32 mouse cellular contexts compared by ENCODE assay signal in genomic region chr15:31427390-31427789, GRCm38 (mm10). TPM values are rescaled to one million over a fixed set of nuclear protein-coding genes. Genes with fewer than 3 reads are reported as not detected.
A peak's percentile ranks its signal among the peaks of the same experiment; 100 is the strongest.
DNase-seq lines count a peak whose midpoint lies in the region; ATAC-seq and TF ChIP-seq lines count a peak whose summit lies in the region.
"Had no signal": no experiment of that assay in that cellular context is flagged by ENCODE, and none has a peak within 500 bp of the region (broad histone marks: within the 10 kb centered on the region; RNA-seq: fewer than 3 reads in every experiment).

No protein-coding gene starts in this region.

- H3K9ac ChIP-seq in heart, adult 2 months (ENCODE audit: low read depth, low read length) = no peak overlapping the region
- H3K9ac ChIP-seq in lung, postnatal 0 days (replicated peaks; ENCODE audit: low read depth) = no peak overlapping the region
- H3K9ac ChIP-seq in stomach, postnatal 0 days (ENCODE audit: low read length) = no peak overlapping the region
- H3K9ac ChIP-seq: embryonic facial prominence, embryonic 15.5 days; forebrain, embryonic 12.5 days; forebrain, postnatal 0 days; heart, embryonic 15.5 days; hindbrain, embryonic 14.5 days; limb, embryonic 13.5 days; neural tube, embryonic 12.5 days had no signal

- TF ChIP-seq CTCF in heart, adult 2 months (IDR thresholded peaks at IDR 0.05) = 0 out of 2 replicates have a peak, but pooled peaks have one; percentile 8
- no peak; the same call in 1 of the 2 replicates for TF ChIP-seq CTCF in left cerebral cortex, adult 2 months (IDR thresholded peaks at IDR 0.05)
- peak; percentile 42; the same call in 1 of the 2 replicates for TF ChIP-seq CTCF in lung, postnatal 0 days (IDR thresholded peaks at IDR 0.05)
- TF ChIP-seq CTCF in stomach, postnatal 0 days (IDR thresholded peaks at IDR 0.05; ENCODE audit: low read depth) = peak; percentile 34

- H3K36me3 ChIP-seq in heart, adult 2 months (ENCODE audit: control insufficient read depth, insufficient read depth, low read length) = no peaks in the 10 kb centered on the region
- H3K36me3 ChIP-seq in lung, postnatal 0 days (ENCODE audit: insufficient read depth, low read length) = no peaks in the 10 kb centered on the region
- no peaks in the 10 kb centered on the region for H3K36me3 ChIP-seq in stomach, postnatal 0 days (ENCODE audit: control insufficient read depth, insufficient read depth, low read length)
- H3K36me3 ChIP-seq: embryonic facial prominence, embryonic 10.5 days; embryonic facial prominence, embryonic 15.5 days; forebrain, embryonic 12.5 days; heart, embryonic 10.5 days; heart, embryonic 15.5 days; limb, embryonic 13.5 days; midbrain, embryonic 10.5 days; neural tube, embryonic 12.5 days had no signal

- intact Hi-C loops in heart, adult 2 months (cut with DNase I) = no loop called here
- intact Hi-C loops in left cerebral cortex, adult 2 months (cut with DNase I) = loop anchor here (5.0 kb wide), 1 partner anchor 110 kb away; no protein-coding TSS in a partner anchor
- intact Hi-C loops in left cerebral cortex, postnatal 25 days (cut with DNase I) = no loop called here

- H3K4me3 ChIP-seq in heart, adult 2 months = no peak overlapping the region
- H3K4me3 ChIP-seq in left cerebral cortex, adult 2 months = no peak overlapping the region
- H3K4me3 ChIP-seq in lung, postnatal 0 days (ENCODE audit: low read depth, low read length) = no peak overlapping the region
- no peak overlapping the region for H3K4me3 ChIP-seq in stomach, postnatal 0 days (ENCODE audit: low read depth, low read length)
- H3K4me3 ChIP-seq: embryonic facial prominence, embryonic 10.5 days; embryonic facial prominence, embryonic 15.5 days; forebrain, embryonic 12.5 days; heart, embryonic 10.5 days; heart, embryonic 15.5 days; limb, embryonic 13.5 days; midbrain, embryonic 10.5 days; myocyte; neural tube, embryonic 12.5 days had no signal

- H3K27ac ChIP-seq in heart, adult 2 months = no peak overlapping the region
- H3K27ac ChIP-seq in left cerebral cortex, adult 2 months = peak overlapping the region; percentile 58
- H3K27ac ChIP-seq in lung, postnatal 0 days (ENCODE audit: low read length) = no peak overlapping the region
- no peak overlapping the region for H3K27ac ChIP-seq in stomach, postnatal 0 days (replicated peaks)
- H3K27ac ChIP-seq: embryonic facial prominence, embryonic 10.5 days; embryonic facial prominence, embryonic 15.5 days; forebrain, embryonic 12.5 days; heart, embryonic 10.5 days; heart, embryonic 15.5 days; hindbrain, embryonic 14.5 days; limb, embryonic 13.5 days; midbrain, embryonic 10.5 days; neural tube, embryonic 12.5 days had no signal

- no peak overlapping the region for H3K4me2 ChIP-seq in lung, postnatal 0 days (replicated peaks; ENCODE audit: low read depth, low read length)
- no peak overlapping the region for H3K4me2 ChIP-seq in stomach, postnatal 0 days (replicated peaks; ENCODE audit: low read depth)
- H3K4me2 ChIP-seq: embryonic facial prominence, embryonic 15.5 days; forebrain, embryonic 12.5 days; heart, embryonic 15.5 days; hindbrain, embryonic 14.5 days; limb, embryonic 13.5 days; neural tube, embryonic 12.5 days had no signal

- no peak for ATAC-seq in lung, postnatal 0 days
- ATAC-seq in stomach, postnatal 0 days (ENCODE audit: low FRiP score, low TSS enrichment) = no peak
- ATAC-seq: activated CD4-positive, CD25-positive, alpha-beta regulatory T cell, adult 4 months; forebrain, postnatal 0 days; midbrain, embryonic 16.5 days had no signal

- TF ChIP-seq POLR2A in heart, adult 2 months (IDR thresholded peaks at IDR 0.05; ENCODE audit: insufficient read depth, low read depth, low read length) = no peak

- no peaks in the 10 kb centered on the region for H3K4me1 ChIP-seq in heart, adult 2 months (ENCODE audit: control insufficient read depth, insufficient read depth, low read length)
- H3K4me1 ChIP-seq in lung, postnatal 0 days (ENCODE audit: insufficient read depth, low read depth, low read length) = no peaks in the 10 kb centered on the region
- H3K4me1 ChIP-seq in stomach, postnatal 0 days (replicated peaks; ENCODE audit: control insufficient read depth, insufficient read depth) = no peaks in the 10 kb centered on the region
- H3K4me1 ChIP-seq: embryonic facial prominence, embryonic 15.5 days had no signal

- no peaks in the 10 kb centered on the region for H3K79me2 ChIP-seq in heart, adult 2 months (replicated peaks; ENCODE audit: control insufficient read depth, insufficient read depth, low read length)

- no peaks in the 10 kb centered on the region for H3K9me3 ChIP-seq in lung, postnatal 0 days (ENCODE audit: low read length)
- no peaks in the 10 kb centered on the region for H3K9me3 ChIP-seq in stomach, postnatal 0 days (ENCODE audit: control insufficient read depth, low read length)
- H3K9me3 ChIP-seq: embryonic facial prominence, embryonic 10.5 days; embryonic facial prominence, embryonic 15.5 days; forebrain, embryonic 12.5 days; heart, embryonic 10.5 days; heart, embryonic 15.5 days; limb, embryonic 13.5 days; midbrain, embryonic 10.5 days; neural tube, embryonic 12.5 days had no signal

- DNase-seq in heart, adult 2 months = no peak
- DNase-seq in heart, adult 18-20 months = no peak
- DNase-seq in left cerebral cortex, adult 2 months (ENCODE audit: extremely low spot score in 1 of 2, low spot score in 2 of 2) = no peak
- no peak for DNase-seq in left cerebral cortex, postnatal 25 days (ENCODE audit: low spot score in 2 of 2)
- no peak for DNase-seq in lung, postnatal 0 days (ENCODE audit: low spot score)
- no peak for DNase-seq in lung, postnatal 4 days
- DNase-seq in stomach, postnatal 0 days (ENCODE audit: low spot score) = no peak
- no peak for DNase-seq in spleen, postnatal 36 days (ENCODE audit: low spot score in 2 of 2)
- DNase-seq: adrenal gland, adult 2 months; adrenal gland, postnatal 36 days; cerebellum, adult 8-10 months; cerebellum, postnatal 25 days; forebrain, postnatal 0 days; gastrocnemius, postnatal 10 days; heart, postnatal 4 days; kidney, adult 9 months; kidney, postnatal 14 days; layer of hippocampus, adult 9-11 months; lung, postnatal 10 days; right cerebral cortex, postnatal 4 days had no signal

- WGBS in heart, adult 2 months = 82% methylated on average over 3 of the region's 3 CpGs
- 61% methylated on average over 3 of the region's 3 CpGs for WGBS in lung, postnatal 0 days
- 52% methylated on average over 3 of the region's 3 CpGs for whole genome bisulfite sequencing in stomach, postnatal 0 days

- TF ChIP-seq EP300 in heart, adult 2 months (IDR thresholded peaks at IDR 0.05; ENCODE audit: insufficient read depth, low read depth, low read length) = no peak
- TF ChIP-seq EP300 in lung, postnatal 0 days (IDR thresholded peaks at IDR 0.05) = no peak
- no peak for TF ChIP-seq EP300 in stomach, postnatal 0 days (optimal IDR thresholded peaks at IDR 0.05)

- H3K27me3 ChIP-seq in heart, adult 2 months (ENCODE audit: control insufficient read depth, insufficient read depth, low read length) = no peaks in the 10 kb centered on the region
- no peaks in the 10 kb centered on the region for H3K27me3 ChIP-seq in lung, postnatal 0 days (replicated peaks; ENCODE audit: insufficient read depth, low read length)
- H3K27me3 ChIP-seq in stomach, postnatal 0 days (ENCODE audit: control insufficient read depth, insufficient read depth, low read length) = no peaks in the 10 kb centered on the region
- H3K27me3 ChIP-seq: embryonic facial prominence, embryonic 15.5 days; forebrain, embryonic 12.5 days; neural tube, embryonic 12.5 days had no signal

RNA-seq across cellular contexts. Expression of gene Ropn1l, which starts 26.1 kb away (rescaled TPM):
- total RNA-seq in heart, adult 2 months (2021) = not detected
- polyA plus RNA-seq in heart, adult 2 months (2012; rRNA removed) = 0.67 and 0.86 TPM in 2 replicates
- total RNA-seq in heart, adult 18-20 months (2021) = not detected
- total RNA-seq in left cerebral cortex, adult 2 months (2021) = 1 to 10 TPM in 1 of 2 experiments, under 1 TPM in 1; 0.75 to 1.0 TPM
- 1 to 10 TPM in 1 of 2 experiments, under 1 TPM in 1; 0.82 to 2.1 TPM for total RNA-seq in left cerebral cortex, postnatal 25 days (2021)
- 7.4 and 10.4 TPM in 2 replicates for polyA plus RNA-seq in lung, postnatal 0 days (2015; fragmentation: Nextera tagmentation; extraction: Ambion mirVana)
- 1.4 and 1.8 TPM in 2 replicates for polyA plus RNA-seq in stomach, postnatal 0 days (2015; fragmentation: Nextera tagmentation; extraction: Ambion mirVana)

RNA-seq across cellular contexts. Expression of gene Ankrd33b, which starts 59.9 kb away (rescaled TPM):
- 10 to 100 TPM; 28.6 to 32.8 TPM for total RNA-seq in heart, adult 2 months (2021)
- polyA plus RNA-seq in heart, adult 2 months (2012; rRNA removed) = 7.8 and 16.5 TPM in 2 replicates
- total RNA-seq in heart, adult 18-20 months (2021) = 10 to 100 TPM; 25.4 to 31.1 TPM
- 10 to 100 TPM; 79.6 to 93.7 TPM for total RNA-seq in left cerebral cortex, adult 2 months (2021)
- total RNA-seq in left cerebral cortex, postnatal 25 days (2021) = 10 to 100 TPM; 56.1 to 61.6 TPM
- polyA plus RNA-seq in lung, postnatal 0 days (2015; fragmentation: Nextera tagmentation; extraction: Ambion mirVana) = 18.7 and 19.8 TPM in 2 replicates
- polyA plus RNA-seq in stomach, postnatal 0 days (2015; fragmentation: Nextera tagmentation; extraction: Ambion mirVana) = 0.27 and 0.41 TPM in 2 replicates
